Mouse (Mus musculus) stomach, embryonic 15.5 days (tissue): ENCODE results near the gene Map1a. TPM values are rescaled to one million over a fixed set of nuclear protein-coding genes. Genes with fewer than 3 reads are reported as not detected.
A peak's percentile ranks its signal among the peaks of the same experiment; 100 is the strongest.

Experiments used
- ATAC-seq: fragments of 200-750 bp; cut with Nextera tagmentation; 2 replicates; pipeline ENCODE4 v1.8.0; 2017; ENCODE audit warnings: low read depth, moderate number of reproducible peaks, moderate TSS enrichment; ENCODE audit not compliant: insufficient read depth, low FRiP score
- H3K27ac ChIP-seq: fragments of 300-500 bp; sonication (generic); 2 replicates; pipeline ENCODE4 v1.5.1; 2015; ENCODE audit warnings: mild to moderate bottlenecking, inconsistent platforms
- H3K27me3 ChIP-seq: fragments of 300-500 bp; sonication (generic); replicated peaks from 2 replicates; pipeline ENCODE4 v1.6.1; 2015; ENCODE audit warnings: inconsistent platforms
- H3K36me3 ChIP-seq: fragments of 300-500 bp; sonication (generic); 2 replicates; pipeline ENCODE4 v1.6.1; 2015; ENCODE audit warnings: inconsistent platforms
- H3K4me1 ChIP-seq: fragments of 300-500 bp; sonication (generic); 2 replicates; pipeline ENCODE4 v1.6.1; 2015; ENCODE audit warnings: inconsistent platforms
- H3K4me2 ChIP-seq: fragments of 300-500 bp; sonication (generic); 2 replicates; pipeline ENCODE4 v1.6.1; 2015; ENCODE audit warnings: mild to moderate bottlenecking, inconsistent platforms
- H3K4me3 ChIP-seq: fragments of 300-500 bp; sonication (generic); replicated peaks from 2 replicates; pipeline ENCODE4 v1.5.1; 2015; ENCODE audit warnings: inconsistent platforms
- H3K9ac ChIP-seq: fragments of 300-500 bp; sonication (generic); 2 replicates; pipeline ENCODE4 v1.6.1; 2015; ENCODE audit warnings: inconsistent platforms
- H3K9me3 ChIP-seq: fragments of 300-500 bp; sonication (generic); 2 replicates; pipeline ENCODE4 v1.6.1; 2016; ENCODE audit warnings: inconsistent platforms
- WGBS: fragments of 180-500 bp; shearing (Covaris S2); methylation state at CpG from one replicate; pipeline ENCODE4 v1.1.7; 2015; 5-methylcytosine and 5-hydroxymethylcytosine counted together
- polyA plus RNA-seq: library from polyadenylated mRNA; unstranded; fragments of >200 nt; fragmentation: Nextera tagmentation; extraction: Ambion mirVana; gene quantifications from 2 replicates; pipeline ENCODE4 v1.2.1, GENCODE M21; 2015

Map1a gene
- 4.0 and 5.3 TPM in 2 replicates for polyA plus RNA-seq

DNA sequence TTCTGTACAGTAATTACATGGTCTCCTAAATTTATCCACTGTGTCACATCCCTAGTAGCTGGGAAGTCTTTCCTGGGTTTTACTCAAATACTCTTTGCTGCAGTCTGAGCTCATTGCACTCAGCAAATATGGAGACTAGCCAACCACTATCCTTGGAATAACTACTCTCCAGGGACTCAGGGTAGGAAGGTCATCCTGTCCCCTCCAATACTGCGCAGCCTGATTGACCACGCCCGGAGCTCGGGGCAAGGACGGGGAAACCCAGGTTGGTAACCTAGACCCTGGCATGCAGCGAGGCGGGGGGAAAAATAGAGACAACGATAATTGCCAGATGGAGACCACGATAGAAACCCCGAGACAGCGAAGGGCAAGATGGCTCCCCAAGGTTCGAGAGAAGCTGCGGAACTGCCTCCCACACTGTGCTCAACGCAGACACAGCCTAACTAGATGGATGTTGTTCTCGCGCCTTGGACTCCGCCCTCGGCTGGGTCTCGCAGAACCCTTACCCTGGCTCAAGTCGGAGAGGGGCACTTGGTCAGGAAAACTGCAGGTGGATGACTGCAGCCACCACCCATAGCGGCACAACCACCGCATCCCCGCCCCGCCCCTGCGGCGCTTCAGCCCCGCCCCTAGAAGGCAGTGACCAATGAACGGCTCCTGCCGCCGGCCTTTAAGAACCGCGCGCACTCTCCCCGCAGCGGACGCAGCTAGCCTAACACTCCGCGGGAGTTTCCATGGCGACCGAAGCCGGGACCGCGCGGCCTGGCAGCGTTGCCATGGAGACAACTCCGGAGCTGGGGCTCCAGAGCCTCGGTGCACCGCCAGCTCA, at the start of gene Map1a:
TSS of gene Map1a (plus strand) at position 700 of the 829 bp plus-strand sequence.
- Histone ChIP-seq H3K9ac (peak within 1 kb of the TSS; percentile 1; the same call in 1 of the 2 replicates), H3K36me3 (no peaks in the 10 kb centered on the region), H3K27ac (no peak within 1 kb of the TSS), H3K27me3 (peaks cover 12% of the 10 kb centered on the region; the same call in 1 of the 2 replicates), H3K4me2 (peak within 1 kb of the TSS; percentile 76), H3K9me3 (no peaks in the 10 kb centered on the region), H3K4me3 (peak within 1 kb of the TSS; percentile 49), H3K4me1 (peaks cover 12% of the 10 kb centered on the region)
- 1% methylated on average over 47 of the region's 48 CpGs for WGBS
- ATAC-seq = peak; percentile 97

DNA sequence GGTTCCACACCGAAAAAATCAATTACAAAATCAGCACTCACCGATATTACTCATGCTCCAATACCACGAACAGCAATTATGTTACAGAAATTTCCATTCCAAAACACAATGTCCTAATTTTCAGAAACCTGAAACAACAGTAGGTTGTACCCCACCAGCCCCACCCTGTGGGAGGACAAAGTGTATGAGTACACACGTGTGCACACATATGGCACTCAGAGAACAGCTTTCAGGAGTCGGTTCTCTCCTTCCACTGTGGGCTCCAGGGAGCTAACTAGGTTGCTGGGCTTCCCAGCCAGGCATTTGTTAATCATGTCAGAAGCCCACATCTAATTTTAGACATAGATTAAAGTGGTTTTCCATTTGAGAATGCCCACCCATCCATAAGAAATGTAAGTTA, 45.3 kb upstream of the Map1a start:
- 92% methylated on average over 5 of the region's 5 CpGs for WGBS
- H3K9ac ChIP-seq = no peak overlapping the region
- peaks cover 44% of the 10 kb centered on the region; the same call in 1 of the 2 replicates for H3K36me3 ChIP-seq
- ATAC-seq = no peak
- H3K27ac ChIP-seq = no peak overlapping the region
- H3K4me2 ChIP-seq = no peak overlapping the region
- H3K4me1 ChIP-seq = no peaks in the 10 kb centered on the region
- H3K4me3 ChIP-seq = no peak overlapping the region
- no peaks in the 10 kb centered on the region for H3K27me3 ChIP-seq
- no peaks in the 10 kb centered on the region for H3K9me3 ChIP-seq

DNA sequence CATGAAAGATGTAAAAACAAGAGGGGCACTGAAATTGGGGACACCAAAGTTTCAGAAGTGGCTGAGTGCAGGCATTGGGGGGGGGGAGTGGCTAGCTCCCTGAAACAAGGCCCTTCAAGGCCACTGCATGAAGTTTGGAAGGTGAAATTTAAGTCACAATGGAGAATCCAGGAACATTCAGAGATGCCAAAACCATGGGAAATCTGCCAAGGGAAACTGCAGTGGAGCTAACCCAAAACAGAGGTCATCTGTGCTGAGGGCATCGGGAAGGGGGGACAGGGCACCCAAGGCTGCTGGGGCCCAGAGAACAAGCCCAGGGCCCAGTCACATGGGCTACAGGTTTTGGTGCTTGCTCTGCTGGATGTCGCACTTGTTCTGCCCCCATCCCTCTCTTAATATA, 39.6 kb upstream of the Map1a start:
- peaks cover 43% of the 10 kb centered on the region; the same call in 1 of the 2 replicates for H3K36me3 ChIP-seq
- H3K4me3 ChIP-seq = no peak overlapping the region
- H3K27ac ChIP-seq = no peak overlapping the region
- H3K4me1 ChIP-seq = no peaks in the 10 kb centered on the region
- H3K9ac ChIP-seq = no peak overlapping the region
- ATAC-seq = no peak
- 89% methylated on average over 2 of the region's 2 CpGs for WGBS
- no peaks in the 10 kb centered on the region for H3K9me3 ChIP-seq
- no peaks in the 10 kb centered on the region for H3K27me3 ChIP-seq
- no peak overlapping the region for H3K4me2 ChIP-seq

DNA sequence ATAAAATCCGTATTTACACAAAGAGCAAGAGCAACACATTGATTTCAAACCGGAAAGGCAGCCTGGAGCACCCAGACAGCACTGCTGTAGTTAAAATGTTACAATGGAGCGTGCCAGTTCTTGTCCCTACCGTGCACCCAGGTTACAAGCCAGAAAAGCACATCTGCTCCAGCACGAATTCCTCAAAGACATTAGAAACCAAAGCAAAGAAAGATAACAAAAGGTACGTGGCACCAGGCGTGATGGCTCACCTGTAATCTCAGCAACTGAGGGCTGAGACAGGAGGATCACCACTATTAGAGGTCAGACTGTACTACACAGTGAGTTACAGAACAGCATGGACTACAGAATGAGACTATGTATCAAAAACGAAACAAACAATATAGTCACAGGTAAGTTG, 21.0 kb upstream of the Map1a start:
- WGBS = 65% methylated on average over 8 of the region's 8 CpGs
- ATAC-seq = no peak
- peaks cover 8% of the 10 kb centered on the region for H3K36me3 ChIP-seq

GRCm38 (mm10) chr2:121270521-121271235, 18.7 kb upstream of the Map1a start:
- H3K36me3 ChIP-seq = peaks cover 8% of the 10 kb centered on the region
- 1% methylated on average over 35 of the region's 35 CpGs for WGBS
- no peaks in the 10 kb centered on the region for H3K9me3 ChIP-seq

More for the DNA sequence above, 21.0 kb upstream of the Map1a start:
- Histone ChIP-seq H3K27ac (no peak overlapping the region), H3K27me3 (no peaks in the 10 kb centered on the region), H3K9me3 (no peaks in the 10 kb centered on the region), H3K4me2 (no peak overlapping the region), H3K9ac (no peak overlapping the region), H3K4me1 (0 out of 2 replicates have a peak, but pooled peaks cover 8% of the 10 kb centered on the region), H3K4me3 (no peak overlapping the region)

DNA sequence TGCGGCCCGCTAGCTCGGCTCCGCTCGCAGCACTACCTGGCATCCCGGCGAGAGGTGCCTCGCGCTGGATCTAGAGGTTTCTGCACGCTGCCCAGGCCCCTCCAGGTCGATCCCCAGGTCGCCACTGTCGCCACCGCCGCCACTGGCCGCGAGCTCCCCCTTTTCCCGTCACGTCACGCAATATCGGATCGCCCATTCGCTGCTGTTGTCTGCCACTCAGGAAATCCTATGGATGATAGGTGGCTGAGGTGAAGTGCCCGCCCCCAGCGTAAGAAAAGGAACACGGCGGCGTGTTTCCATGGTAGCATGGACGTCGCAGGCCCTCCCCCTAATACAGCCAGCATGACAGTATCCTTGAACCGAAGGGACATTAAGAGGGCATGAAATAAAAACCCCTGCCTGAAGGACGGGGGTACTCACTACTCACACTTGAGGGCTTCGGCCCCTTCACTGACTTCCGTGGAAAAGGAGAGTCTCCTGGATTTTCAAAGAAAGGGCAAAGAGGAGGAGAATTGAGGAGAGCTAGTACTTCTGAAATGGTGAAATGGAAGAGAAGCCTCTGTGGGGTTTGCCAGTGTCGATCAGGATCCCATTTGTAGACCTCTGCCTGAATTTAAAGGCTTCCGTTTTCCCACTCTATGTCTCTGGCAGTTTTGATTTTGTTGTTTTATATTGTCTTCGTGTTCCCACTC, 18.0 kb upstream of the Map1a start, which contains the start of gene Trp53bp1:
TSS of gene Trp53bp1 (minus strand) at position 172 of the 692 bp plus-strand sequence.
- Histone ChIP-seq H3K4me2 (peak within 1 kb of the TSS; percentile 80), H3K27ac (peak within 1 kb of the TSS; percentile 73), H3K36me3 (peaks cover 8% of the 10 kb centered on the region), H3K9ac (peak within 1 kb of the TSS; percentile 60; the same call in 1 of the 2 replicates), H3K9me3 (no peaks in the 10 kb centered on the region), H3K4me1 (0 out of 2 replicates have a peak, but pooled peaks cover 8% of the 10 kb centered on the region), H3K27me3 (no peaks in the 10 kb centered on the region), H3K4me3 (peak within 1 kb of the TSS; percentile 96)
- ATAC-seq = peak; percentile 99
- WGBS = under 1% methylated on average over 37 of the region's 37 CpGs

More at GRCm38 (mm10) chr2:121270521-121271235, 18.7 kb upstream of the Map1a start:
- H3K4me2 ChIP-seq = peak overlapping the region; percentile 80
- ATAC-seq = peak; percentile 43
- no peaks in the 10 kb centered on the region for H3K27me3 ChIP-seq
- peak overlapping the region; percentile 60; the same call in 1 of the 2 replicates for H3K9ac ChIP-seq
- H3K4me1 ChIP-seq = 0 out of 2 replicates have a peak, but pooled peaks cover 8% of the 10 kb centered on the region
- peak overlapping the region; percentile 96 for H3K4me3 ChIP-seq
- H3K27ac ChIP-seq = peak overlapping the region; percentile 73

DNA sequence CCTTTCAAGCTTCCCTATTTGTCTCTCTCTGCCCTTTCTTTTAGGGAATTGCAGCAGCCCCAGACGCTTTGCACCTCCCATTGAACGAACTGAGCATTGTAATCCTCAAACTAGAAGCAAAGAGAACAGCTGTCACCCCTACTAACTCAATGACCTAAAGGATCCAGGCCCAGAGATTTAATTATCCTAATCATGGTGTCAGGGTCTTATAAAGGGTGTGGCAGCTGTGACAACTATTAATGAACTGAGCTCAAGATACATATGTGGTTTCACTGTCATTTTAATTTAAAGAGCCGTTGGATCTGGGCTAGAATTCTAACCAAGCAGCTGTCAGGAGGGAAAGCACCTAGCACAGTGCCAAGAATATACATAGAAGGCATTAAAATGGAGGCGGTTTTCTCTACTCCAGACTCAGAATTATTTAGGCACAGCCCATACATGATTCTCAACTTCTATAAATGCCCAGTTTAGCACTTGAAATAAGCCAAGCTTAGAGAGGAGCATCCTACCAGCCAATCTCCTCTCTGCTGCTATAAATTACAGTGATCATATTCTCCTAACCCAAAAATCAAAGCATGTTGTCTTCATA, 17.4 kb upstream of the Map1a start:
- ATAC-seq = no peak
- H3K36me3 ChIP-seq = peaks cover 8% of the 10 kb centered on the region
- H3K4me3 ChIP-seq = peak overlapping the region; percentile 96
- H3K27me3 ChIP-seq = no peaks in the 10 kb centered on the region
- H3K4me1 ChIP-seq = 0 out of 2 replicates have a peak, but pooled peaks cover 8% of the 10 kb centered on the region
- no peak overlapping the region for H3K9ac ChIP-seq
- 16% methylated on average over 4 of the region's 4 CpGs for WGBS
- H3K9me3 ChIP-seq = no peaks in the 10 kb centered on the region
- H3K4me2 ChIP-seq = peak overlapping the region; percentile 80
- no peak overlapping the region; the same call in 1 of the 2 replicates for H3K27ac ChIP-seq

DNA sequence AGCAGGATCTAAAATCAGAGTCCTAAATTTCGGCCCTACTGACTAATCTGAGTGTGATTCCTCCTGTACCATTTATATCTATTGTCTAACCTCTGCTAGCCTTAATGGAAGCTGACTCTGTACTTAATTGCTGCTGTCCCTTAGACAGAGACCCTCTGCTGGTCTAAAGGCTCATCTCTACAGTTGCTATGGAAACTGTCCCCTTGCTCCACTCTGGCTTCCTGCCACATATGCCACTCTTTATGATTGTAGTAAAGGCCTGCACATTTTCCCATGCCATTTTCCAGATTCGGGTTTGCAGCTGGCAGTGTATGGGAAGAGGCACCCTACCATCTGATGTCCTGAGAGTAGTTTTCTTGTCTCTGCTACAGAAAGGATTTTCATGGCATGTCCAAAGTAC, 1.6 kb upstream of the Map1a start:
- Histone ChIP-seq H3K27me3 (peaks cover 12% of the 10 kb centered on the region; the same call in 1 of the 2 replicates), H3K4me2 (no peak overlapping the region), H3K36me3 (no peaks in the 10 kb centered on the region), H3K9ac (no peak overlapping the region), H3K4me1 (peaks cover 10% of the 10 kb centered on the region), H3K27ac (no peak overlapping the region), H3K4me3 (no peak overlapping the region), H3K9me3 (no peaks in the 10 kb centered on the region)
- 71% methylated on average over 2 of the region's 2 CpGs for WGBS
- no peak for ATAC-seq

GRCm38 (mm10) chr2:121289730-121290540, 535 bp downstream of the Map1a start:
- H3K4me1 ChIP-seq = peaks cover 20% of the 10 kb centered on the region
- no peak overlapping the region for H3K27ac ChIP-seq
- WGBS = 5% methylated on average over 36 of the region's 36 CpGs
- H3K27me3 ChIP-seq = peaks cover 12% of the 10 kb centered on the region; the same call in 1 of the 2 replicates
- no peaks in the 10 kb centered on the region for H3K36me3 ChIP-seq
- H3K9me3 ChIP-seq = no peaks in the 10 kb centered on the region
- H3K4me3 ChIP-seq = peak overlapping the region; percentile 49
- no peak; the same call in 1 of the 2 replicates for ATAC-seq
- peak overlapping the region; percentile 1; the same call in 1 of the 2 replicates for H3K9ac ChIP-seq
- H3K4me2 ChIP-seq = peak overlapping the region; percentile 76

GRCm38 (mm10) chr2:121292316-121293013, 3.1 kb downstream of the Map1a start:
- Histone ChIP-seq H3K27ac (no peak overlapping the region), H3K36me3 (no peaks in the 10 kb centered on the region), H3K4me1 (peaks cover 40% of the 10 kb centered on the region), H3K9me3 (no peaks in the 10 kb centered on the region), H3K4me3 (no peak overlapping the region), H3K4me2 (no peak overlapping the region), H3K27me3 (peaks cover 21% of the 10 kb centered on the region), H3K9ac (no peak overlapping the region)
- WGBS = 57% methylated on average over 5 of the region's 5 CpGs
- no peak for ATAC-seq
